Mouse (Mus musculus): Measurements from ENCODE around the gene Zmat3.

The Zmat3 gene

GRCm38 (mm10) chr3:32371957-32372356 lies 6.1 kb upstream of the Zmat3 start:
- no peak for DNase-seq (ENCODE audit: low spot score)

- no peak for DNase-seq (ENCODE audit: low spot score)
These were observed 1.7 kb upstream of the Zmat3 start for GRCm38 (mm10) chr3:32367516-32367915.

GRCm38 (mm10) chr3:32366246-32366734 lies 476 bp upstream of the Zmat3 start:
- no peak for DNase-seq (ENCODE audit: low spot score)

GRCm38 (mm10) chr3:32364841-32365545 lies 821 bp downstream of the Zmat3 start:
- DNase-seq (ENCODE audit: low spot score), result no peak

- no peak for DNase-seq (ENCODE audit: low spot score)
These were observed 1.6 kb downstream of the Zmat3 start for GRCm38 (mm10) chr3:32364195-32364594.

- no peak for DNase-seq (ENCODE audit: low spot score)
These were observed 4.6 kb downstream of the Zmat3 start for GRCm38 (mm10) chr3:32361221-32361620.

GRCm38 (mm10) chr3:32347881-32348280 lies 17.9 kb downstream of the Zmat3 start:
- DNase-seq (ENCODE audit: low spot score), result peak; percentile 48

GRCm38 (mm10) chr3:32345249-32345648 lies 20.6 kb downstream of the Zmat3 start:
- DNase-seq (ENCODE audit: low spot score), result no peak

- DNase-seq (ENCODE audit: low spot score), result no peak
These were observed 21.0 kb downstream of the Zmat3 start for GRCm38 (mm10) chr3:32344825-32345224.

- DNase-seq (ENCODE audit: low spot score), result no peak
These were observed 22.4 kb downstream of the Zmat3 start for GRCm38 (mm10) chr3:32343371-32343770.

GRCm38 (mm10) chr3:32341434-32341833 lies 24.4 kb downstream of the Zmat3 start:
- no peak for DNase-seq (ENCODE audit: low spot score)

- DNase-seq (ENCODE audit: low spot score), result no peak
These were observed 27.6 kb downstream of the Zmat3 start for GRCm38 (mm10) chr3:32338231-32338630.

- no peak for DNase-seq (ENCODE audit: low spot score)
These were observed 28.0 kb downstream of the Zmat3 start for GRCm38 (mm10) chr3:32337770-32338169.

- DNase-seq (ENCODE audit: low spot score), result no peak
These were observed 30.9 kb downstream of the Zmat3 start for GRCm38 (mm10) chr3:32334901-32335300.

- DNase-seq (ENCODE audit: low spot score), result peak; percentile 74
These were observed 32.2 kb downstream of the Zmat3 start for GRCm38 (mm10) chr3:32333456-32334086.

GRCm38 (mm10) chr3:32317901-32318416 lies 47.9 kb downstream of the Zmat3 start:
- DNase-seq (ENCODE audit: low spot score), result no peak

- peak; percentile 39 for DNase-seq (ENCODE audit: low spot score)
These were observed 48.5 kb downstream of the Zmat3 start for GRCm38 (mm10) chr3:32317165-32317900.

GRCm38 (mm10) chr3:32314746-32315145 lies 51.1 kb downstream of the Zmat3 start:
- DNase-seq (ENCODE audit: low spot score), result no peak

- no peak for DNase-seq (ENCODE audit: low spot score)
These were observed 61.6 kb downstream of the Zmat3 start for GRCm38 (mm10) chr3:32304171-32304570.

- no peak for DNase-seq (ENCODE audit: low spot score)
These were observed 73.8 kb downstream of the Zmat3 start for GRCm38 (mm10) chr3:32292001-32292400.
